Mouse (Mus musculus) gastrocnemius, postnatal 36 days (tissue): ENCODE results near the gene Ripply2. TPM values are rescaled to one million over a fixed set of nuclear protein-coding genes. Genes with fewer than 3 reads are reported as not detected.
"Not testable (repeated sequence)": the region's sequence is repeated elsewhere in the genome, so short reads cannot be mapped to it uniquely, and the experiment has no call there.

ENCODE experiments used
- DNase-seq, 2 experiments: peaks; one replicate each; pipeline ENCODE4 v3.0.0; 2022
- intact Hi-C: fragments of 180-260 bp; cut with DNase I; formaldehyde crosslinking; loops from one replicate; pipeline ENCODE4 v1.15.1; 2025
- long read RNA-seq, 2 experiments: library from polyadenylated mRNA; stranded (forward); transcript quantifications; one replicate each; pipeline ENCODE4 v2.0.0; 2021
- total RNA-seq, 2 experiments: library from RNA; stranded (reverse); gene quantifications; 2 replicates each; pipeline ENCODE4 v1.2.3; 2021

Ripply2 gene
- total RNA-seq = not detected
- long read RNA-seq, experiment 1 = 0 reads
- long read RNA-seq, experiment 2 = 0 reads

GRCm38 (mm10) chr9:87015288-87015937 lies at the start of gene Ripply2:
TSS of gene Ripply2 (plus strand) at chr9:87015537.
- DNase-seq = no peak
- intact Hi-C loops = no loop called here

- DNase-seq, intact Hi-C loops: not testable (repeated sequence)
Measured at GRCm38 (mm10) chr9:86972471-86972870, 42.9 kb upstream of the Ripply2 start.

GRCm38 (mm10) chr9:86973562-86973961 lies 41.8 kb upstream of the Ripply2 start:
- DNase-seq = no peak
- intact Hi-C loops = no loop called here

- DNase-seq = no peak
- intact Hi-C loops = no loop called here
Measured at GRCm38 (mm10) chr9:86976896-86977295, 38.4 kb upstream of the Ripply2 start.

GRCm38 (mm10) chr9:86978257-86978907 lies 37.0 kb upstream of the Ripply2 start:
- intact Hi-C loops = no loop called here
- DNase-seq = no peak

GRCm38 (mm10) chr9:86980048-86980447 lies 35.3 kb upstream of the Ripply2 start:
- no peak for DNase-seq
- intact Hi-C loops = no loop called here

GRCm38 (mm10) chr9:86980942-86981341 lies 34.4 kb upstream of the Ripply2 start:
- intact Hi-C loops = no loop called here
- DNase-seq = no peak

GRCm38 (mm10) chr9:86981551-86981950 lies 33.8 kb upstream of the Ripply2 start:
- intact Hi-C loops = no loop called here
- DNase-seq = no peak

- intact Hi-C loops = no loop called here
- DNase-seq = no peak
Measured at GRCm38 (mm10) chr9:86984583-86984982, 30.8 kb upstream of the Ripply2 start.

- intact Hi-C loops = no loop called here
- no peak for DNase-seq
Measured at GRCm38 (mm10) chr9:86985105-86985504, 30.2 kb upstream of the Ripply2 start.

- DNase-seq = no peak
- intact Hi-C loops = no loop called here
Measured at GRCm38 (mm10) chr9:86986703-86987296, 28.5 kb upstream of the Ripply2 start.

- intact Hi-C loops = no loop called here
Measured at GRCm38 (mm10) chr9:86989822-86990221, 25.5 kb upstream of the Ripply2 start.

GRCm38 (mm10) chr9:86991758-86992157 lies 23.6 kb upstream of the Ripply2 start:
- intact Hi-C loops = no loop called here
- no peak for DNase-seq

More at GRCm38 (mm10) chr9:86989822-86990221, 25.5 kb upstream of the Ripply2 start:
- no peak for DNase-seq

GRCm38 (mm10) chr9:86997046-86997691 lies 18.2 kb upstream of the Ripply2 start:
- intact Hi-C loops = no loop called here
- no peak for DNase-seq

- no peak for DNase-seq
- intact Hi-C loops = no loop called here
Measured at GRCm38 (mm10) chr9:86999956-87000582, 15.3 kb upstream of the Ripply2 start.

GRCm38 (mm10) chr9:87004701-87005434 lies 10.5 kb upstream of the Ripply2 start:
- no peak for DNase-seq
- intact Hi-C loops = no loop called here

- intact Hi-C loops = no loop called here
- DNase-seq = no peak
Measured at GRCm38 (mm10) chr9:87005435-87005779, 9.9 kb upstream of the Ripply2 start.

- DNase-seq = no peak
Measured at GRCm38 (mm10) chr9:87008507-87008906, 6.8 kb upstream of the Ripply2 start.

GRCm38 (mm10) chr9:87008919-87009318 lies 6.4 kb upstream of the Ripply2 start:
- DNase-seq = no peak
- intact Hi-C loops = no loop called here

More at GRCm38 (mm10) chr9:87008507-87008906, 6.8 kb upstream of the Ripply2 start:
- intact Hi-C loops = no loop called here

- no peak for DNase-seq
- intact Hi-C loops = no loop called here
Measured at GRCm38 (mm10) chr9:87015938-87016294, 579 bp downstream of the Ripply2 start.
